Mouse (Mus musculus): ENCODE measurements at regions not wholly inside any gene's neighbourhood (a gene's known extent, or its start where the extent isn't known, plus 50 kb on each side); places are given as distances from the start of the nearest gene placed in this dataset.

DNA sequence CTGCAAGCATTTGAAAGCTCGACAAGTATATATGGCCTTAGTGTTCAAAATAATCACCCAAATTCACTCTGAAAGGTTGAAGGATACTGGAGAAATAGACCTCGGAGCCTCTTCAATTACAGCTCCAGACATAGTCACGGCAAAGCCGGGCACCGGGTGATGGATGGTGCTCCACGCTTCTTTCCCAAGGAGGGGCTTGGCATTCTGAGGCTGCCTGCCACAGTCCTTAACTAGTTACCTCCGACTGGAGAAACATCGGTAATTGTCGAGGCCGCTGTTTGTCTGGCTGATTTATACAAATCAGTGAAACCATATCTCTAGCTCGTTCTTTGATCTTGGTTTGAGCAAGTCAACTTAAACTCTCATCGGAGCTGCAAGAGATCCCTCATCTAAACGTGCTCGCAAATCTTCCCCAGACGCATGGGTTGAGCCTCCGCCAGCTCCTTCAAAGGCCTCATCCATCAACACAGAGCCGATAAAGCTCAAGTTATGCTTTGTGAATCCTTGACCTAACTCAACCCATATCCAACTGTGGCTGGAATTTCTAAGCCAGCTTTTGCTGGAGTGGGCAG is 145.4 kb upstream of the Stx16 start:
- intact Hi-C loops (cut with DNase I) = no loop called here
- Histone ChIP-seq H3K4me3 (no peak overlapping the region), H3K27ac (no peak overlapping the region)
- no peak for TF ChIP-seq CTCF (IDR thresholded peaks at IDR 0.05)
- no peak for DNase-seq

DNA sequence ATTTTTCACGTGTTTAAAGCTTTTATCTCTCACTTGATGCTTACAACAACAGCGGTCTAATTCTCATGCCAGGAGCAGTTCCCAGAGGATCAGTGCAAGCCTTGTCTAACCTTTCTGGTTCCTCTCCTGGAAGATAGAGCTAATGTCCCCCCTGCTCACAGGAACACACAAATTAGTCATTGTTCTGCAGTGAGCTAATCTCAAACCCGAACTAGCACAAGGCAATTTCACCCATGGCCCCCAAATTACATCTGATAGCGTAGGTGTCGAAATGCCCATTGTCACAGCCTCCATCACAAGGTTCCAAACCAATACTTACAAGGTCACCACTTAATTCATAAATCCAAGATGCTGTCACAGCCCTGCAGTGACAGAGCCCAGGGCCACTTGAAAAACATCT is 140.4 kb upstream of the Stx16 start:
- intact Hi-C loops (cut with DNase I) = no loop called here
- no peak for TF ChIP-seq CTCF (IDR thresholded peaks at IDR 0.05)
- H3K27ac ChIP-seq = no peak overlapping the region
- no peak overlapping the region for H3K4me3 ChIP-seq
- no peak for DNase-seq

DNA sequence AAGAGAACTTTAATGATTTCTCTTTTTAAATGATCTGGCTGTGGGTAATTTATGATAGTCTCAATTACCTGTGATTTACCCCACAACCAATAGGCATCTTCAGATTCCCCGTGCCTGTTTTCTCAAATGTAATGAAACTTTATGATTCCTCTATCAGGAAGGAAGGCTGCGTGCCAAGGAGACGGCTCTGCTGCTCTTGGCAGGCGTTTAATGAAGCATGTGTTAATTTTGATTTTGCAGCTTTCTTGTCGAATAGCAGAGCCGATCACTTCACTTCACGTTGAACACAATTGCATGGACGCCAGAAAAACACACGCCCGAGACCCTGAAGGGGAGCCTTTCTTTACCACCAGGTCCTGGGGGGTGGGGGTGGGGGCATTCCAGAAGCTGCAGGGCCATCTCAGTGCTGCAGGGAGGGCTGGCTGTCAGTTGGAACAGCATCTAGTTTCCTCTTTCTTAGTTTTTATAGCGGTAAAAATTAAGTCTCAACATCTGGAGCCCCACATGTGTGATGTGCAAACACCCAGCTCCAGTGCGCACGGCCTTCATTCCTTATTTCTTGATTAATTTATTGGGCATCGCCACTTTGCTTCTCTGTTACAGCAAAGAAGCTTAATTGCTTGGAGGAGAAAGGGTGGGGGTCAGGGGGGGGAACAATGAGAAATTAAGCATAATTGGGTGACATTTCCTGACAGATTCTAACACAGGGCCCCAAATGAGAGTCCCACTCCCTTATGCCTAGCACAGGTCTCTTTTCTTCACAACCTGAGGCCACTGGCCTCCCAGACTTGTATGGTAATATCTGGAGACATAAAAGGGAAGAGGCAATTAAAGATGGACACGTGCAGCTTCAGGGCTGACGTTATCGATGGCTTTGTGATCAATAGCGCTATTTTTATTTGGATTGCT is 138.3 kb upstream of the Stx16 start:
- DNase-seq = no peak
- Histone ChIP-seq H3K27ac (no peak overlapping the region), H3K4me3 (no peak overlapping the region)
- intact Hi-C loops (cut with DNase I) = no loop called here
- no peak for TF ChIP-seq CTCF (IDR thresholded peaks at IDR 0.05)

DNA sequence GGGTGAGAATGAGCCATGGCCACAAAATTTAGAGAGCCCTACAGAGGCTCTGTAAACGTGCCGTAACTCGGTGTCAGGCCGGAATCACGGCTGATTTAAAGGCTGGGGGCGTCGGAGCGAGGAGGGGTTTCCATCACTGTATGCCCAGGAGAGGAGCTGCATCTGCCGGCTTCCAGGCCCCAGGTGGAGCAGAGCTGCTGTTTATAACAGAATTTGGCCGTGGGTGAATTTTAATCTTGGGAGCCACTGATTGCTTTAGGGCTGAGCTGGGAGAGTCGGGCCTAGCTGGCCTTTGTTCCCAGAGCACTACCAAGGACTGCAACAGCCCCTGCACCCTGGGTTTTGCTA is 137.7 kb upstream of the Stx16 start:
- intact Hi-C loops (cut with DNase I) = no loop called here
- TF ChIP-seq CTCF (IDR thresholded peaks at IDR 0.05) = no peak
- Histone ChIP-seq H3K4me3 (no peak overlapping the region), H3K27ac (no peak overlapping the region)
- no peak for DNase-seq

DNA sequence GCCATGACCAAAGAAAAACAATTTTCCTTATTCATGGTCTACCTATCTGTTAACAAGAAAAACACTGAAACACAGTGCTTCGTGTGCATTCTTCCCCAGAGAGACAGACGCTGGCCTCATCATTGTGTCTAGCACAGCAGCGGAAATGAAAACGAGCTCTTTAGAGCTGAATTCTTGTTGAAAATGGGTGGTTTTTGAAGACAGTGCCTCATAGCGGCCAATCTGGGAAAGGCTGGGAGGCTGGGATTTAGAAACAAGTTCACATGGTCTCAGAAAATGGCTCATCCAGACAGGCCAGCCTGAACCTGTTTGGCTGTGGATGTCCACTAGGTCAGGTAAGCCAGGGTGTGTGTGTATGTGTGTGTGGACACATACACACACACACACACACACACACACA is 130.7 kb upstream of the Stx16 start:
- intact Hi-C loops (cut with DNase I) = no loop called here
- no peak for TF ChIP-seq CTCF (IDR thresholded peaks at IDR 0.05)
- DNase-seq = no peak
- no peak overlapping the region for H3K27ac ChIP-seq
- no peak overlapping the region for H3K4me3 ChIP-seq

DNA sequence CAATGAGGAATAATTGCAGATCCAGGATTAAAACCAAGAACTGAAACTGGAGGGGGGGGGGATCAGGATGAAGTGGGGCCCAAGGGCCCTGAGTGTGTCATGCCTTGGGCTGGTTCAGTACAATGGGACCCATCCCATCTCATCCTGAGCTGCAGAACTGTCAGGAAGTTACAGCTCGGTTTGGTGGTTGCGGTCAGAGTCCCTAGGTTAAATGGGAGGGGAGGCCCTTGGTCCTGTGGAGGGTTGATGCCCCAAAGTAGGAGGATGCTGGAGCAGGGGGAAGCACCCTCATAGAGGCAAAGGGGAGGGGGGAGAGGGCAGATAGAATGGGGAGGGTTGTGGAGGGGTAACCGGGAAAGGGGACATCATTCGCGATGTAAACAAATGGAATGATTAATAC is 127.5 kb upstream of the Stx16 start:
- no peak for TF ChIP-seq CTCF (IDR thresholded peaks at IDR 0.05)
- intact Hi-C loops (cut with DNase I) = no loop called here
- H3K4me3 ChIP-seq = no peak overlapping the region
- DNase-seq = no peak
- H3K27ac ChIP-seq = no peak overlapping the region

DNA sequence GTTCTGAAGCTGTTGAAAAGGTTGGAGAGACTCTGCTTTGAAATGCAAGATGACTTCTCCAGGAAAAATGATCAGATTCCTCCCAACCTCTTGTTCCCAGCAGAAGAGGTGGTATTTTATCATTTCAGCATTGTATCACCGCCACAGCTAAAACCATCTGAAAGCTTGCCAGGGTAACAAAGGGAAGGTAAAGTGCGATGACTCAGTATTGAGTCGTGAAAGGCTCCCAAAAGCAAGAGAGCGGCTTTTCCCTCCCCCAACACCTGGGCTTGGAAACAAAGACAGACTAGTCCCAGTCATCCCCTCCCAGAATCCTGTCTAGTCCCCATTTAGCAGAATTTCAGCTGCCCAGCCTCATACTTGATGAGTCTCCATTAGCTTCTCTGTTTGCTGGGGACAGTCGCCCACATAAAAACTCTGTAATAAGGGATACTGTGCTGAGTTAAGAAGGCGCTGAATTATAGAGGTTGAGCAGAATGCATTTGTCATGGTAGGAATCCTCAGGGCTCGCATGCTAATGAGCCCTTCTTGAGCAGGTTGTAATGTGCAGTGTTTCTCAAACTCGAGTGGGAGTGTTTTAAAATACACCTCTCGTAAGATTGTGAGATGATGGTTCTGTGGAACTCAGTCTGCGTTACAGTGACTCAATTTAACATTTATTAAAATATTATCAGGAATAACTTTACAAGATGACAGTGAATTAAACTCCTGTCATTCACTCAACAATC is 125.8 kb upstream of the Stx16 start:
- intact Hi-C loops (cut with DNase I) = no loop called here

DNA sequence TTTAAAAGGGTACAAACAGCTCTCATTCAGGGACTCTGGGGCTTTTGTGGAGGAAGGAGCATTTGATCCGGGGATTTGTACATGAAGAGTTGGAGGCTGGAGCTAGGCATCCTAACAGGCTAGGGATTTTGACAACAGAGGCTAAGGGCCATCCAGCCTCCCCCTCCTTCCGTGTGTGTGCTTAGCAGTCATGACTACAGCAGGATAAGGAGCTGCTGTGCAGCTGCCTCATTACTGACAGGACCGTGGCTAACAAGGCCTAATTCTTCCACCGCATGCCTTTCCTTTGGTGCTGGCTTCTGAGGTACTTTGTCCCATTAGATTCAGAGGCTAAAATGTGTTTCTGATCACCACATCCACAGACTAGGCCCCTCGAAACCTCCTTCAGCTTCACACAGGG is 110.0 kb upstream of the Stx16 start:
- intact Hi-C loops (cut with DNase I) = no loop called here
- no peak overlapping the region for H3K4me3 ChIP-seq
- DNase-seq = no peak
- TF ChIP-seq CTCF (IDR thresholded peaks at IDR 0.05) = no peak
- H3K27ac ChIP-seq = no peak overlapping the region

More for the DNA sequence above, 125.8 kb upstream of the Stx16 start:
- DNase-seq = no peak
- Histone ChIP-seq H3K4me3 (no peak overlapping the region), H3K27ac (no peak overlapping the region)
- no peak for TF ChIP-seq CTCF (IDR thresholded peaks at IDR 0.05)

DNA sequence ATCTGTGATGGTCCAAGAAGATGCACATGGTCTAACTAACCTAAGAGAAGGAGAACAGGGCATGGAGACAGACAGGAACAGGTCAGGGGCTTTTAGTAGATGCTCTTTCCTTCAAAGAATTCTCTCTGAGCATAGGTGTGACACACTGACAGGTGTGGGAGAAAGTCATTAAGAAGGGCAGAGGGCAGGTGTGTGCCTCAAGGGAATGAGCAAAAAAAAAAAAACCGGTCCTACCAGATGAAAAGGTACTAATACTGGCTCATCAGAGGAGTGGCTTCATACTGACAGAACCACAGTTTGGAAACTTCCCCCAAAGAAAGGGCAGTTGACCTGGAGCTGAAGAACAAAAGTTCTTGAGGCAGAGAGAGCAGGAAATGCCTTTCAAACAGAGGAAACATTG is 105.3 kb upstream of the Stx16 start:
- DNase-seq = no peak
- intact Hi-C loops (cut with DNase I) = no loop called here

DNA sequence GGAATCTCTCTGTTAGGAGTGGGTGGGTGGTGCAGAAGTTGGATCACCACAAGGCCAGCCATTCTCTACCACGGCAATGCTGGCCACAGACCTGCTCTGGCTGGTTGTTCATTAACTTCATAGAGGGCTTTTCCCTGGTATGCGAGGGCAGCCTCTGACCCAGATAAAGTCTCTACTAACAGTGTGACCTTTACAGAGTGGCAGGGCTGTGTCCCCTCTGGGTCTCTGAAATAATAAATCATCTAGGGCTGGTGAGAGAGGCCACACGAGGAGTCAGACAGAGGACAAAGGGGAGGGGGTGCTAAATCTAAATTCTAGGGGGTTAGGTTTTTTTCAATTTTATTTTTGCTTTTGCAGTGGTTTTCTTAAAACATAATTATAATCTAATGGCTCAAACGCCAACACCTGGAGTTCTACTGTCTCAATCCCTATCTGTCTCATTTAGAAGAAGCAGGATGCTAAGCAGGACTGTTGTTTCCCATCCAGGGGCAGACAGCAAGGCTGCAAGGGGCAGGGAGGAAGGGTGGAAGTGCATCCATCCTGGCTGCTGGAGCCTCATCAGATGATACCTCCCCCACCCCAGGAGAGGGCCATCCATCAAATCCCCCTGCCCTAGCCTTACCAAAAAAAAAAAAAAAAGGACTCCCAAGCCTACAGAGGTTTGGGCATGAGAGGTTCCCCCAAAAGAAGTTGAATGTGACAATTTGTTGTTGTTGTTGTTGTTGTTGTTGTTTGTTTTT is 99.6 kb upstream of the Stx16 start:
- DNase-seq = no peak
- Histone ChIP-seq H3K4me3 (no peak overlapping the region), H3K27ac (no peak overlapping the region)
- intact Hi-C loops (cut with DNase I) = no loop called here
- TF ChIP-seq CTCF (IDR thresholded peaks at IDR 0.05) = no peak

More for the DNA sequence above, 105.3 kb upstream of the Stx16 start:
- TF ChIP-seq CTCF (IDR thresholded peaks at IDR 0.05) = no peak
- H3K27ac ChIP-seq = no peak overlapping the region
- H3K4me3 ChIP-seq = no peak overlapping the region

DNA sequence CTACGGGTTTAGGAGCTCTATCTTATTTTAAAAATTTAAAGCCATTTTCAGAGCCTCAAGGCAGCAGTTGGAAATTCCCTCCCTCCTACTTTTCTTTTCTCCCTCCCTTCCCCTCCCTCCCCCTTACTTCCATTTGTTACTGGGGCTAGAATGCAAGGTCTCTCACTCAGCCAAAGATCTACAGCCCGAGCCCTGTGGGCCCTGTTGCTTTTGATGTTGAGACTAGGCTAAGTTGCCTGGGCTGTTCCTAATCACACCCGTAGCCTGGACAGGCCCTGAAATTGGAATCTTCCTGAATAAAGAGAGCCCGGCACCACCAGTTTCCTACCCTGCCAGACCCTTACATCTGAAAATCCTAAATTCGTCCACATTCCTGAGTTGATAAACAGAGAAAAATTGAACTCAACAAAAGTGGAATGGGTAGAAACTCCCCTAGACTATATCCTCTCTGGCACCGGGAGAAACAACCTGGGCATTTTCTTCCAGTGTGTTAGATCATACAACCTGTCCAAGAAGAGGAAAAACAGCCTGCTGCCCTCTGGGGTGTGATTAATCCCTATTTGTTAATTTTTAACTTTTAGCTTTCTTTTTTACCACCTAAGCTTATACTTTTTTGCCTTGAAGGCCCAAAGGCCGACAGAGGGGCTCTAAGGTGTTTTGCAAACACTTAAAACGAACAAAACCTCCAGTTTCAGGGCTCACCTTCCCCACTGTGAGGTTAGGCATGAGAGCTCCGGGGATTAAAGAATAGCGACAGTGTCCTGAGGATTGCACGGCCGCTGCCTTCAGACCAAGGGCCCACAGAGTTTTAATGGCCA is 98.7 kb upstream of the Stx16 start:
- intact Hi-C loops (cut with DNase I) = no loop called here
- H3K27ac ChIP-seq = no peak overlapping the region
- TF ChIP-seq CTCF (IDR thresholded peaks at IDR 0.05) = no peak
- H3K4me3 ChIP-seq = no peak overlapping the region
- no peak for DNase-seq
